Mouse (Mus musculus): Measurements from ENCODE around the gene Tmed9.

DNA sequence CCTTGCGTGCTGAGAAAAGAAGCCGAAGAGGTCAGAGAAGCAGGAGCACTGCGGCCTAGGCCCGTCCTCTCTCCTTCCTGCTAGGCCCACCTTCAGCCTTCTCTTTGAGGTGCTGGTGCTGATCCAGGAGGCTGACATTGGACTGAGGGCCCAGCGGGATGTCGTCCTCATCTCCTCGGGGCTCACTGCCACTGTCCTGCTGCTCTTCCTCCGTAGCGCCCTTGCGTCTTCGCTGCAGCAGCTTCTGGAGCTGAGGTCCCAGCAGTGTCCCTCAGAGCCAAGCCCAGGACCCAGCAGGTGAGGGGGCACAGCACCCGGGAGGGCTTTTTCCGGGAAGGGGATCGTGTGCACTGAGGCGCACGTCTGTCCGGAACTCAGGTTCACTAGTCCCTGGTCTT, 37.7 kb upstream of the Tmed9 start:
- no peak for TF ChIP-seq CTCF (IDR thresholded peaks at IDR 0.05; ENCODE audit: low read depth, low read length)
- no peak for TF ChIP-seq TAL1 (conservative IDR thresholded peaks at IDR 0.05; ENCODE audit: low read depth, low read length)
- no peak for TF ChIP-seq GATA1 (IDR thresholded peaks at IDR 0.05; ENCODE audit: borderline replicate concordance, low read length)

Measured in G1E (cell line).